Mouse (Mus musculus): Measurements from ENCODE around the gene Pak4.

GRCm38 (mm10) chr7:28579826-28580225, 18.2 kb downstream of the Pak4 start:
- TF ChIP-seq CTCF (IDR thresholded peaks at IDR 0.05; ENCODE audit: control insufficient read depth, insufficient read depth, insufficient read length): no peak
- TF ChIP-seq CEBPB (IDR thresholded peaks at IDR 0.05; ENCODE audit: low read depth): no peak
- no peak for TF ChIP-seq MAX (IDR thresholded peaks at IDR 0.05)
- no peak for TF ChIP-seq MYOG (IDR thresholded peaks at IDR 0.05; ENCODE audit: control insufficient read depth, extremely low read depth, insufficient read length)
